Mouse (Mus musculus): ENCODE measurements at regions not wholly inside any gene's neighbourhood (a gene's known extent, or its start where the extent isn't known, plus 50 kb on each side); places are given as distances from the start of the nearest gene placed in this dataset.

GRCm38 (mm10) chr13:106281181-106281580, 655.6 kb downstream of the Ipo11 start:
- intact Hi-C loops (cut with DNase I) = no loop called here
- DNase-seq = no peak

DNA sequence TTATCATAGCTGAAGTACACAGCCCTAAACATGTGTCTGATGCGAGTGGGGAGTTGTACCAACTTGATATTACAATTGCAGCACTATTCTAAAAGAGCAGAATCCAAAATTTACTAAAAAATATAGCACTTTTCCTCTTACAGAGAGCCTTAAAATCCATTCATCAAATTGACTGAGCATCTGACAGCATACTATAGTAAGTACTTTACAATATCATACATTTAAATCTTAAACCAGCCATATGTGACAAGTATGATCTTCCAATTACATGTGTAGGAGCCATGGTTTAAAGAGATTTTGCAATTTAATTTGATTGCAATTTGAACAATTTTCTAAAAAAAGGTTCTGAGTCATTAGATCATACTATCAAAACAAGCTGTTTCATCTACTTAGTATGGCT, 676.9 kb downstream of the Ipo11 start:
- intact Hi-C loops (cut with DNase I) = no loop called here
- DNase-seq = no peak
